Mouse (Mus musculus) 3T3-L1 (cell line): ENCODE data around the gene Tox4.
A peak's percentile ranks its signal among the peaks of the same experiment; 100 is the strongest.
"Not testable (repeated sequence)": the region's sequence is repeated elsewhere in the genome, so short reads cannot be mapped to it uniquely, and the experiment has no call there.

Experiments
- DNase-seq: peaks from one replicate; pipeline ENCODE4 v3.0.0-alpha.2; 2015; ENCODE audit warnings: low read depth, low spot score

Tox4 gene

GRCm38 (mm10) chr14:52278932-52279746, at the start of gene Tox4, which contains the start of gene Rab2b:
TSS of gene Tox4 (plus strand) at chr14:52279146.
TSS of gene Rab2b (minus strand) at chr14:52279545.
- DNase-seq: peak; percentile 99

GRCm38 (mm10) chr14:52232249-52232648, 46.7 kb upstream of the Tox4 start:
- peak; percentile 19 for DNase-seq

DNA sequence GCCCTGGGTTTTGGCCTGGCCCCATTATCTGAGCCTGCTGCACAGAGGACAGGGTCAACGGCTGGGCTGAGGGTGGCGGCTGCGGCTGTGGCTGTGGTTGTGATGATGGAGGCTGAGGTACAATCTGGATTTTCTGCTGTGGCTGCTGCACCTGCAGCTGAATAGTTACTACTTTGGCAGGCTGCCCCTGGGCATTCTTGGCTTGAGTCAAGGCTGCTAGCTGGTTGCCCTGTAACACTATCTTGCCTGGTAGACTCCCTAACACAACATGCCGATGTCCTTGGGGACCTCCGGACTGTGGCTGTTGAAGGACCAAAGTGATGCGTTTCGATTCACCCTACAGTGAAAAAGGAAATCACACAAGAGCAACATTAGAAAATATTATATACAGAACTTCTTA, 43.8 kb upstream of the Tox4 start:
- no peak for DNase-seq

DNA sequence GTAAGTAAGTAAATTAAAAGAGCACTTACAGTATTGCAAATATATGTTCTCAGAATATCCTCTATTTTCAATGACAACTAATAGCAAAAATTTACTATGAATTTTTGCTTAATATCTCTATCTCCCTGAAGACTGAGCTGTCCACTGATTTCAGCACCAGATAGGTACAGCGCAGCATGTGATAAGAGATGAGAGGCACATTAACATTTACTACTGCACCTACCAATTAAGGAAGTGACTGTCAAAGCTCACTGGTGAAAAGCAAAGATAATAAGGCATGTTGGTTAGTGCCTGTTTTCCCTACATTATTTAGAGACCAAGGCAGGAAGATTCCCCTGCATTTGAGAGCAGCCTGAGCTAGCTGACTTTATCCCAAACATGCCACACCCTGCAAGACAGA, 42.7 kb upstream of the Tox4 start:
- DNase-seq: no peak

DNA sequence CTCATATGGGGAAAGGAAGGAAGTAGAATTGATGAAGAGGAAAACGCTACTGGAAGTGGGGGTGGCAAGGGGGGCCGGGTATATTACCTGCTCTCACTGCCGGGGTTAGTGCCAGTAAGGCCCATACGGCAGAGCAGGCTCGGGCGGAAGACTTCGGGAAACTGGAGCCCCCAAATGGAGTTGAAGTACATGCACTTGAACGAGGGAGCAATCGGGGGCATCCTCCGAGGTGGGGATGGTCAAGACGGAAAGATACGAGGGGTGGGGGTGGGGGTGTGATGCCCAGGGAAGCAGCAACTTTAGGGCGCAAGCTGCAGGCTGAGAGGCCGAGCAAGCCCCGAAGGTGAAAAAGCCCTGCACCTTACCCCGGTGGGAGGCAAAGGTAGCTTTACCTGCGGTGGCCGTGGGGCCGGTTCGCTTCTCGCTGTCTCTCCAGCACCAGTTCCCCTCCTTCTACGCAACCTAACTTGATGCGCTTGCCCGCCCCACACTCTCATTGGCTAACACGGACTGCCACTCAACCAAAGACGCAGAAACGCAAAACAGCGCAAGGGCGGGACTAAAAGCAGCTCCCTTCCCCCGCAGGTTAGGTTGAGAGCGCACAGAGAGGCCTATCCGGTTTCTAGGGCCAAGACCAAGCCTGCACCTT, 34.8 kb upstream of the Tox4 start:
- peak; percentile 100 for DNase-seq

DNA sequence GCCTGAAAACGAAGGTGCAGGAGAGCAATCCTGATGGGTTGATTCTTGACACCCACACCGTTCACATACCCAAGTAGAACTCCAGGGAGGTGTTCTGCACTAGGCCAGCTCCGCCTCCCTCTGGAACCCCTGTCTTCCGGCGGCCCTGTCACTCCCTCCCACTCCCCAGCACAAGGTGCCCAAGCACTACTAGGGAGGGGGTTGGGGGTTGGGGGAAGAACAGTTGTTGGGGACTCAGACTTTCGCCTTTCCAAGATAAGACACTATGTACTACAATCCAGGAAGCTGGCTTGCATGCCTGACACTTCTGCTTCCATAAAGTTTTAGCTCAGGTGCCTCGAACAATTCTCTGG, 34.3 kb upstream of the Tox4 start:
- no peak for DNase-seq

- peak; percentile 50 for DNase-seq
Observed at GRCm38 (mm10) chr14:52246129-52246528, 32.8 kb upstream of the Tox4 start.

DNA sequence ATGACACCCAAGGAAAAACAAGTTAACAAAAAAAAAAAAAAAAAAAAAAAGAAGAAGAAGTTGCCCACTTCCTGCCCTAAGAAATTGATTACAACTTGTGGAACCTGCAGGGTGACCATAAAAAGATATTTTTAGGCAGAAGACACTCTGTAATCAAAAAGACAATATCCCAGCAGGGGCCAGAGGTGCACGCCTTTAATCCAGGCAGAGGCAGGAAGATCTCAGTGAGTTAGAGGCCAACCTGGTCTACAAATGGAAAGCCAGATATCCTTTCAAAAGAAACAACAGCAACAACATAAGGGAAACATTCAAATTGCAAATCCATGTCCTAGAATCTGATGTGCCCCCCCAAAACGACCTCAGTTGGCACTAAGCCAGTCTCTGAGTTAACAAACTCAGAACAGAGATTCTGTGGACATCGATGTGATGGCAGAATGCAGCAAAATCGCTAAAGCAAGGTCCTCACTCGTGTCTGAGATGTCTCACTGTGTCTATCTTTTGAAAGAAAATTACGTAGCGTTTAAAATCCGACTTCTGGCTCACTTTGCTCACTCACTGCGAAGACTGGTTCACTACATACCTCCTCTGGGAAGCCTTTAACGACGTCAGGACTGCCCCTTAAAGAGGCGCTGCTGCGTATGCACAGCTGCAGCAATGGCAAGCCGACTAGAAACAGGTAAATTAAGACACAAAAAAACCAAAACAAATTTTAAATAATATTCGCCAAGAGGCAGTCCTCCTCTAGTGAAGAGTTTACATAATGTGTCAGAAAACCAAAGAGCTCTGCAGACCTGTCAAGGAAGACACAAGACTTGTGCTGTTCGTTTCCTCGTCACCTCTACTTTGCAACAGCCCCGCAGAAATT, 22.4 kb upstream of the Tox4 start:
- peak; percentile 64 for DNase-seq

DNA sequence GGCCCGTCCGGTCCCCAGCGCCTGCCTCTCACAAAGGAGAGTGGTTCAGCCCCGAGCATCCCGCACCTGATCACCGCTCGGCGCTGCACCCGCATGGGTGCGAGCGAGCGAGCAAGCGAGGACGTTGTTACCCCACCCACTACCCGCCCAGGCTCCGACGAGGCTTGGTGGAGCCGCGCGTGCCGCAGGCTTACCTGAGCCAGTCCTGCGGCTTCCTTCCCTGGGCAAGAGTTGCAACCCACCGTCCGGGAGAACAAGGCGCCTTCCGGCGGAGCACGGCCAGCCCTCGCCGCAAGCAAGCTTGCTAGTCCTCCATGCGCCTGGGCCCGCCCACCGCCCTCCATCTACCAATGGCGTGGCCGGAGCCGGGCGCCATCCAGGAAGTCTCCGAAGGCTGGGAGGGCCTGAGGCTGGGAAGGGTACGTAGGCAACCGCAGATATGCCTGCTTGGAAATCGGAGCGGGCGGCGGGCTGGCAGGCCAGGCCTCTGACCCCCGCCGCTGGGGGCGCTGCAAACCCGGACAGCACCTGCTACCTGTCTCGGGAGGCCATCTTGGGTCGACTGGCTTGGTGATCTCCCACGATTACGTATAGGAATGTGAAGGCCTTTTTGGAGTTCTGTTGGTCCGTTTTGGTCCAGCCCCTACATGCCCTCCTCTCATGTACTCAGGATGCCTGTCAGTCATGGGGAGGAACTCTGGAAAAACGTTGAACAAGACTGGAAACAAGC, 21.3 kb upstream of the Tox4 start, which contains the start of gene Chd8:
Chd8 (minus strand) TSS at position 297 of the 730 bp plus-strand sequence.
- peak; percentile 98 for DNase-seq

GRCm38 (mm10) chr14:52272781-52273180, 6.2 kb upstream of the Tox4 start:
- DNase-seq: no peak

DNA sequence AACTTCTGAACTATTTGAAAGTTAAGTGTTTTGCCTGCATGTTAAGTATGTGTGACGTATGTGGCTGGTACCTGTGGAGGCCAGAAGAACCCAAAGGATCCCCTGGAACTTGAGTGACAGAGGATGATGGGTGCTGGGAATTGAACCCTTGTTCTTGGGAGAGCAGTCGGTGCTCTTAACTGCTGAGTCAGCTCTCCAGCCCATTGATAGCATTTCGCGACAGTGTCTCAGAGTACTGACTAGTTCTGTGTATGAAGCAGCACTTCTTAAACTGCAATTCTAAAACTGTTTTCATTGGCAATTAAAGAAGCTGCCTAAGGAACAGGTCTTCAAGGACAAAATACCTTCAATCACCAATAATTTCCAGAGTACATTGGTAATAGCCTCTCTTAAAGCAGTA, 1.7 kb upstream of the Tox4 start:
- DNase-seq: no peak

DNA sequence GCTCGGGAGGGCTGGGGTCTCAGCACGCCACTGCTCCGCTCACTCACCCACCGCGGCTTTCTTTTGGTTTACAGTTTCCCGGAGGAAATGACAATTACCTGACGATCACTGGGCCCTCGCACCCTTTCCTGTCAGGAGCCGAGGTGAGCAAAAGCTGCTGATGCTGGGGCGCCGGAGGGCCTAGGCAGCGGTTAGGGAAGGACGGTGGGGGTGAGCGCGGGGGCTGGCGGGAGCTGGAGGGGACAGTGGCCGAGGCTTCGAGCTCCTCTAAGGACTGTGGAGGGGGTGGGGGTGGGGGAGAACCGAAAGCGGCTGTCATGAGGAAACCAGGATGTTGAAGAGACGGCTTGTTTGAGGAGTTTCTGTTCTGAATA, 788 bp downstream of the Tox4 start:
- DNase-seq: peak; percentile 22

GRCm38 (mm10) chr14:52283629-52284028, 4.7 kb downstream of the Tox4 start:
- DNase-seq: no peak

DNA sequence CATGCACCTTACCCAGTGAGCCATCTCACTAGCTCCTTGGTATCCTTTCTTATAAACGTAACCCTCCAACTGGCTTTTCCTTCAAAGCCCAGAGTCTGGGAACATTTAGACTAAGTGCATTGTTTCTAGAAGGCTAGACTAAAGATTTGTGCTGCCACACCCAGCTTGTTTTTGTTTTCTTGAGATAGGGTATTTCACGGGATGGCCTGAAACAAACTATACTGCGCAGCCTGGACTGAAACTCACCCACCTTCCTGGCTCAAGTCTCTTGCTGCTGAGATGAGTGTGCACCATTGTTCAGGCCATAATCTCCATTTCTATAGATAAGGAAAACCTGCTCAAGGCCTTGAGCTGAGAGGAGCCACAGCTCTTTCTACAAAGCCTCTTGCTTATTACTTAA, 5.2 kb downstream of the Tox4 start:
- DNase-seq: no peak

GRCm38 (mm10) chr14:52295558-52296264, 16.8 kb downstream of the Tox4 start:
- DNase-seq: peak; percentile 72

DNA sequence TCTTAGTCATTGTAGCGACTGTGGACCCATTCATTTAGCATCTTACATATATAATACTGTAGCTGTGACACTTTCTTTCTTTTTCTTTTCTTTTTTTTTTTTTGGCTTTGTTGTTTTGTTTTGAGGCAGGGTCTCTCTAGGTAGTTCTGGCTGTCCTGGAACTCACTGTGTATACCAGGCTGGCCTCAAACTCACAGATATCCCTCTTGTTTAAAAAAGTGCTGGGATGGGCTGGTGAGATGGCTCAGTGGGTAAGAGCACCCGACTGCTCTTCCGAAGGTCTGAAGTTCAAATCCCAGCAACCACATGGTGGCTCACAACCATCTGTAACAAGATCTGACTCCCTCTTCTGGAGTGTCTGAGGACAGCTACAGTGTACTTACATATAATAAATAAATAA, 24.6 kb downstream of the Tox4 start:
- not testable (repeated sequence) for DNase-seq

DNA sequence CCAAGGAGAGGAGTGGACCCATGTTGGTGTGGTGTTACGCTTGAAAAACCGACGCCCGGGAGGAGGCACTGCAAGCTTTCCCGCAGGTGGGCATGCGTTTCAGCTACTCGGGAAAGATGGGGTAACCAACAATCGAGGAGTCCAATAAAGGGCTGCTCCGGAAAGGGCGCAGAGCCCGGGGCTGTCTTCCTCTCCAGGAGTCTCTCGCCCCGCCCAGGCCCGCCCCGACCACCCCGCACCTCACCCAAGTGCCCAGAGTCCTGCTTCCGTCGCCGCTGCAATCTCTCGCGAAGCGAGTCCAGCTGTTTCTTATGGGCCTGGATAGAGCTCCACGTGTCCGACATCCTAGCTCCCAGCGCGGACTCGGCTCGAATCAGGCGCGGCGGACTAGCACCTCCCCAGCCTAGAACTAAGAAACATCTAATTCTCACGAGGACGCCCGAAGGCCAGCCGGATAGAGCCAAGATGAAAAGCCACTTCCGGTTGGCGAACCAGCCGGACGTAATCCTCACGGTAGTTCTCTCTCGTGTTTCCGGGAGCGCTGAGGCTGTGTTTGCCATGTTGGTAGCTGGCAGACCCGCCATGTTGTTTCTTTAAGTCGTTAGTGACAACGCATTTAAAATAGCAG, 25.8 kb downstream of the Tox4 start, which contains the start of gene Mettl3:
Mettl3 (minus strand) TSS at position 485 of the 628 bp plus-strand sequence.
- peak; percentile 100 for DNase-seq

GRCm38 (mm10) chr14:52306100-52306499, 27.2 kb downstream of the Tox4 start:
- peak; percentile 17 for DNase-seq

DNA sequence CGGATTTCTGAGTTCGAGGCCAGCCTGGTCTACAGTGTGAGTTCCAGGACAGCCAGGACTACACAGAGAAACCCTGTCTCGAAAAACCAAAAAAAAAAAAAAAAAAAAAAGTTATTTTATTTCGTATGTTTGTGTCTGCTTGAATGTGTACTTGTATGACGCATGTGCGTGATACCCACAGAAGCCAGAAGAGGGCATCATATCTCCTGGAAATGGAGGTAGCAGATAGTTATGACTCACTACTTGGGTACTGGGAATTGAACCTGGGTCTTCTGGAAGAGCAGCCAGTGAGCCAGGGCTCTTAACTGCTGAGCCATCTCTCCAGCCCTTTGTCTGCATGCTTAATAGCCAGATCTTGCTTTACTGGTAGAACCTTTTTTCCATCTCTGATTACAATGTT, 31.4 kb downstream of the Tox4 start:
- DNase-seq: peak; percentile 66

DNA sequence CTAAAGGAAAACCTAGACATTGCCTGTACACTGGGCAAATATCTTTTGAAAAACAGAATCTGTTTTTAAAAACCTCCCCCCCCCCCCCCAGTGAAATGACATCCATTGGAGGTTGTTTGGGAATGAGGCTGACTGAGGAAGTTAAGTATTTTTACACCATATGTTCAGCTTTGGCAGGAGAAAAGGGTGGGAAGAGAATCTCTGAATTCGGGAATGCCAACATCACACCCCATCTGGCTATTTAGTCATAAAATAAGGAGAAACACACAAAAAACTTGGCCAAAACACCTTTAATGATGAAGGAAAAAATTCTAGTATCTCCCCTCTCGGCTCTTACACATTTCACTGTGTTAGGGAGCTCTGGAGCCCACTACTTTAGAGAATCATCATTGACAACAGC, 32.0 kb downstream of the Tox4 start:
- DNase-seq: no peak
